Mouse (Mus musculus) intestine, embryonic 14.5 days (tissue): ENCODE data around the gene S1pr2. TPM values are rescaled to one million over a fixed set of nuclear protein-coding genes. Genes with fewer than 3 reads are reported as not detected.
A peak's percentile ranks its signal among the peaks of the same experiment; 100 is the strongest.

Experiments used
- ATAC-seq: fragments of 200-750 bp; cut with Nextera tagmentation; replicated peaks from 2 replicates; pipeline ENCODE4 v1.8.0; 2017; ENCODE audit warnings: low read depth, moderate number of reproducible peaks, moderate TSS enrichment, moderate library complexity; ENCODE audit not compliant: low FRiP score, low TSS enrichment
- DNase-seq: peaks from one replicate; pipeline ENCODE4 v3.0.0-alpha.2; 2018; ENCODE audit warnings: low spot score
- H3K27ac ChIP-seq: fragments of 300-500 bp; sonication (generic); 2 replicates; pipeline ENCODE4 v1.5.1; 2014; ENCODE audit warnings: low read depth, mild to moderate bottlenecking, control low read depth
- H3K27me3 ChIP-seq: fragments of 300-500 bp; sonication (generic); replicated peaks from 2 replicates; pipeline ENCODE4 v1.6.1; 2014; ENCODE audit warnings: low read length, control low read depth; ENCODE audit not compliant: control insufficient read depth, insufficient read depth
- H3K36me3 ChIP-seq: fragments of 300-500 bp; sonication (generic); 2 replicates; pipeline ENCODE4 v1.6.1; 2014; ENCODE audit warnings: low read length, control low read depth; ENCODE audit not compliant: control insufficient read depth, insufficient read depth
- H3K4me1 ChIP-seq: fragments of 300-500 bp; sonication (generic); replicated peaks from 2 replicates; pipeline ENCODE4 v1.6.1; 2014; ENCODE audit warnings: low read length, control low read depth, mixed read lengths; ENCODE audit not compliant: control insufficient read depth, insufficient read depth
- H3K4me2 ChIP-seq: fragments of 300-500 bp; sonication (generic); 2 replicates; pipeline ENCODE4 v1.6.1; 2014; ENCODE audit warnings: low read length
- H3K4me3 ChIP-seq: fragments of 300-500 bp; sonication (generic); 2 replicates; pipeline ENCODE4 v1.5.1; 2014; ENCODE audit warnings: low read depth, low read length, control low read depth, mixed read lengths
- H3K9ac ChIP-seq: fragments of 300-500 bp; sonication (generic); 2 replicates; pipeline ENCODE4 v1.6.1; 2014; ENCODE audit warnings: mild to moderate bottlenecking, low read length
- H3K9me3 ChIP-seq: fragments of 300-500 bp; sonication (generic); 2 replicates; pipeline ENCODE4 v1.6.1; 2016; ENCODE audit warnings: low read length, control low read depth; ENCODE audit not compliant: control insufficient read depth
- WGBS: fragments of 180-500 bp; shearing (Covaris S2); extraction: QIAGEN DNeasy Blood & Tissue Kit; methylation state at CpG from one replicate; pipeline ENCODE4 v1.1.7; 2014; 5-methylcytosine and 5-hydroxymethylcytosine counted together
- polyA plus RNA-seq: library from polyadenylated mRNA; unstranded; fragments of >200 nt; fragmentation: Nextera tagmentation; extraction: Ambion mirVana; gene quantifications from 2 replicates; pipeline ENCODE4 v1.2.1, GENCODE M21; 2014

Gene S1pr2
- 31.9 and 35.5 TPM in 2 replicates for polyA plus RNA-seq

DNA sequence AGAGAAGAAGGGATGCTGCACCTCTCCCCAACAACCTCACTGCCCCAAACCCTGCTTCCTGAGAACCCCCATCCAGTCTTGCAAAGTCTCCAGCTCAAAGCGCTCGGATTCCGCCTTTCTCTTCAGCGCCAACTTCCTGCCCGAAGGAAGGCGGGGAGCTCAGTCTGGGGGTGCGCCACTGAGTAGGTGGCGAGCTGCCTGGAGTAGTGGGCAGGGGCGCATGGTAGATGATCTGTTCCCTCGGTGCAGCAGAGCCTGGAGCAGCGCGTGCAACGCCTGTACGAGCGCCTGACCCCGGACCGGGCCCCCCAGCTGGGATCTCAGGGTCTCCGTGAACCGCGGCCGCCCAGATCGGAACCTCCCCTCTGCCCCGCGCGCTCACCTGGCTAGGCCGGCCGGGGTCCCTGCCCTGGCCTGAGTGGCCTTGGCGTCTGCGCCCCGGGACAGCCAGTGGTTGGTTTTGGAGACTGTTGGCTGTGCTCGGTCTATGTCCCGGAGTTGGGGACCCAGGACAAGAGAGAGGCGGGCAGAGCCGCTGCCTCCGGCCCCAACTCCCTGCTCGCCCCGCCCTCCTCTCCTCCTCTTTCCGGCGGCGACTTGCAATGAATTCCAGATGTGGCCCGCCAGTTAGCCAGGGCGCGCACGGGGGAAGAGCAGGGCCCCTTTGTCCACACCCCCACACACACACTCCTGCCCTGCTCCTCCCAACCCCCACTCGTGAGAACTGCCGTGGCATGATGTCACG lies at the start of gene S1pr2:
TSS of gene S1pr2 (minus strand) at position 566 of the 745 bp plus-strand sequence.
- Histone ChIP-seq H3K9ac (peak within 1 kb of the TSS; percentile 83), H3K9me3 (no peaks in the 10 kb centered on the region), H3K27ac (peak within 1 kb of the TSS; percentile 92), H3K4me1 (peaks cover 45% of the 10 kb centered on the region), H3K4me2 (peak within 1 kb of the TSS; percentile 94), H3K27me3 (no peaks in the 10 kb centered on the region), H3K36me3 (no peaks in the 10 kb centered on the region), H3K4me3 (peak within 1 kb of the TSS; percentile 91)
- peak; percentile 69 for ATAC-seq
- under 1% methylated on average over 47 of the region's 47 CpGs for WGBS
- peak; percentile 95 for DNase-seq

DNA sequence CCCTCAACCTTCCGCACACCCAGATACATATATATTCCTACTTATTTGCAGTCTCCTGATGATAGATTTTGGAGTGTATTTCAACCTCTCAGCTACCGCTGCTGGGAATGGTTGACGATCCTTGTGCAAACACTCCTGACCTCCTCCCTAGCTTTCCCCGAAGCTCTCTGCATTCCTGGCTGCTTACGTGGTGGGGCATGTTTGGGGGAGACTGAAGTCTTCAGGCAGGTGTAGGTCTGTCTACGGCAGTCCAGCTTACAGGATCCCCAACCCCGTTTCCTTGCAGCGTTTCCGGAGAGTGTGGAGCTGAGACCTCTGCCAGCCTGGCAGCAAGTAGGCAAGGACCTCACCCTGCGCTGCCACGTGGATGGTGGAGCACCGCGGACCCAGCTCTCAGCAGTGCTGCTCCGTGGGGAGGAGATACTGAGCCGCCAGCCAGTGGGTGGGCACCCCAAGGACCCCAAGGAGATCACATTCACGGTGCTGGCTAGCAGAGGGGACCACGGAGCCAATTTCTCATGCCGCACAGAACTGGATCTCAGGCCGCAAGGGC lies 48.8 kb upstream of the S1pr2 start:
- 56% methylated on average over 19 of the region's 19 CpGs for WGBS
- 0 out of 2 replicates have a peak overlapping the region, but pooled peaks have one; percentile 3 for H3K27ac ChIP-seq

DNA sequence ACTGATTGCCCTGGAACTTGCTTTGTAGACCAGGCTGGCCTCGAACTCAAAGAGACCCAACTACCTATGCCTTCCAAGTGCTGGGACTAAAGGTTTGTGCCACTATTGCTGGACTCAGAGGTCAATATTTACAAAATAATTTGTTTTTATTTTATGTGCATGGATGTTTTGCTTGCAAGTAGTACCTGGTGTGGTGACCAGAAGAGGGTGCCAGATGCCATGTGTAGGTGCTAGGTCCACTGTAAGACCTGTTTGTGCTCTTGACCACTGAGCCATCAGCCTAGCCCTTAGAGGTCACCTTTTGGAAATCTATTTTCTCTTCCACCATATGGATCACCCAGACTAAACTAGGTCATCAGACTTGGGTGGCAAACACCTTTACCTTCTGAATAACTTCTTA lies 46.1 kb upstream of the S1pr2 start:
- no peak for DNase-seq
- H3K9me3 ChIP-seq: no peaks in the 10 kb centered on the region
- H3K4me3 ChIP-seq: no peak overlapping the region
- no peak overlapping the region for H3K9ac ChIP-seq
- H3K36me3 ChIP-seq: no peaks in the 10 kb centered on the region
- peaks cover 5% of the 10 kb centered on the region for H3K27me3 ChIP-seq
- no peaks in the 10 kb centered on the region for H3K4me1 ChIP-seq
- ATAC-seq: no peak
- no peak overlapping the region for H3K4me2 ChIP-seq
- H3K27ac ChIP-seq: no peak overlapping the region
- 84% methylated on average over 1 of the region's 1 CpGs for WGBS

More for the DNA sequence above, 48.8 kb upstream of the S1pr2 start:
- no peaks in the 10 kb centered on the region for H3K36me3 ChIP-seq
- peaks cover 14% of the 10 kb centered on the region for H3K4me1 ChIP-seq
- H3K27me3 ChIP-seq: peaks cover 14% of the 10 kb centered on the region
- H3K9ac ChIP-seq: 0 out of 2 replicates have a peak overlapping the region, but pooled peaks have one; percentile 5
- no peaks in the 10 kb centered on the region for H3K9me3 ChIP-seq
- no peak overlapping the region; the same call in 1 of the 2 replicates for H3K4me2 ChIP-seq
- DNase-seq (no peak), ATAC-seq (peak; percentile 17; the same call in 1 of the 2 replicates)
- H3K4me3 ChIP-seq: no peak overlapping the region

DNA sequence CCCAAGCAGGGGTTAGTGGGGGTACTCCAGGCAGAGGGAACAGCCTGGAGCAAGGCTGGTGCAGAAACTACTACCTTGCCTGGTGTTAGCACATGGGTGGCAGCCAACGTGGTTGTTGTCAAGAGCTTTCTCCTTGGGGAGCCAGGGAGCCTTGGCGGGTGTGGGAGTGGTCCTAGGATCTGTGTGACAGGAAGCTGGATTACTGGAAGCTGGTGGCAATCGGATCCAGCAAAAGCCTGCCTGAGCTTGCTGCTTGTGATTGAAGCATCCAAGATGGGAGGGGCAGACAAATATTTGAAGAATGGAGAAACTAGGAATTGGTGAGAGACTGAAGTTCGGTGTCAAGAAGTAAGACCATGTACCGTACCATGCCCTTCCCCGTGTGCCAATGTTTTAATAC lies 45.7 kb upstream of the S1pr2 start:
- no peak for ATAC-seq
- peaks cover 8% of the 10 kb centered on the region for H3K27me3 ChIP-seq
- no peaks in the 10 kb centered on the region for H3K36me3 ChIP-seq
- H3K4me3 ChIP-seq: no peak overlapping the region
- 51% methylated on average over 6 of the region's 6 CpGs for WGBS
- no peak overlapping the region for H3K27ac ChIP-seq
- no peaks in the 10 kb centered on the region for H3K9me3 ChIP-seq
- DNase-seq: no peak
- H3K4me2 ChIP-seq: no peak overlapping the region
- no peak overlapping the region for H3K9ac ChIP-seq
- H3K4me1 ChIP-seq: no peaks in the 10 kb centered on the region

DNA sequence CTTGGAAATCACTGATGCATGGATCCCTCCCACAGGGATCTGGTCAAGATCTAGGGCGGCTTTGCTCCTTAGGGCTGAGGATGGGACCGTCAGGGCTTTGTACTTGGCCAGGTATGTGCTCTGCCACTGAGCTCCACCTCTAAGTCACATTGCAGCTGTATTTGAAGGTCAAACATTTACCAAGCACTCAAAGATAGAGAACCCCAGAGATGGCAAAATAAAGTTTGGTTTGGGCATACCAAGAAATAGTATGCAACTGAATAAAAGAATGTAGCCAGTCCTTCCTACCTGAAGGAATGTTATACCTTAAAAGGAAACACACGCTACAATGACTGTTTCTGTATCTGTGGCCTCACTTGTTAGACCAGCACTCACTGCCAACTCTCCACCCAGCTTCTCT lies 44.8 kb upstream of the S1pr2 start:
- 71% methylated on average over 3 of the region's 3 CpGs for WGBS
- ATAC-seq: no peak
- no peaks in the 10 kb centered on the region for H3K36me3 ChIP-seq
- no peak overlapping the region for H3K27ac ChIP-seq
- H3K9ac ChIP-seq: no peak overlapping the region
- H3K4me2 ChIP-seq: no peak overlapping the region
- DNase-seq: no peak
- no peaks in the 10 kb centered on the region for H3K9me3 ChIP-seq
- H3K27me3 ChIP-seq: peaks cover 17% of the 10 kb centered on the region
- no peak overlapping the region for H3K4me3 ChIP-seq
- H3K4me1 ChIP-seq: no peaks in the 10 kb centered on the region

DNA sequence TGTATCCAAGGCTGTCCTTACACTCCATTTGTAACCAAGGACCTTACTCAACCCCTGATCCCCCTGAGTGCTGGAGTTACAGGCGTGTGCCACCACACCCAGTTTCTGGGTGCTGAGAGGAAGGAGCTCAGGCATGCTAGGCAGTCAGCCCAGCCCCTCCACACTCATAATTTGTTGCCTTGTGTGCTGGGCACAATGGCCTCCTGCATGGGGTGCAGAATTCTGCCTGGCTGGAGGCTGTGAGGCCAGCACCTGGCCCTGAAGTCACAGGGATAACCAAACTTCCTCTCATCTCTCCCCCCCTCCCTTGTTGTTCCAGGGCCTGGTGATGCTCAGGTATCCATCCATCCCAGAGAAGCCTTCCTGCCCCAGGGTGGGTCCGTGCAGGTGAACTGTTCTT lies 42.0 kb upstream of the S1pr2 start:
- Histone ChIP-seq H3K9ac (no peak overlapping the region), H3K27ac (no peak overlapping the region), H3K4me2 (no peak overlapping the region), H3K36me3 (no peaks in the 10 kb centered on the region), H3K4me1 (peaks cover 11% of the 10 kb centered on the region; the same call in 1 of the 2 replicates), H3K4me3 (no peak overlapping the region), H3K9me3 (no peaks in the 10 kb centered on the region), H3K27me3 (peaks cover 41% of the 10 kb centered on the region)
- ATAC-seq (no peak), DNase-seq (no peak)
- 81% methylated on average over 2 of the region's 2 CpGs for WGBS

DNA sequence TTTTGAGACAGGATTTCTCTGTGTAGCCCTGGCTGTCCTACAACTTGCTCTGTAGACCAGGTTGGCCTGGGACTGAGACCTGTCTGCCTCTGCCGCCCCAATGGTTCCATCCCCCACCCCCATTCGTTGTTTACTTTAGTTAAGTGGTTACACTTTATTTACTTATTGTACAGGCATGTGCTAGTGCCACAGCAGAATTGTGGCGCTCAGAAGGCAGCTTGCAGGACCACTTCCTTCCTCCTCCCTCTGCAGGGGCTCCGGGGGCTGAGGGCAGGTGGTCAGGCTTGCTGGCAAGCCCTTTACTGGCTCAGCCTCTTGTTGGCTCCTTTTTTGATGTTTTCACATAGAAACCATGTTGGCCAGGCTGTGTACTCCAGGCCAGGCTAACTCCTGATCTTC lies 40.6 kb upstream of the S1pr2 start:
- Histone ChIP-seq H3K9ac (no peak overlapping the region), H3K4me3 (peak overlapping the region; percentile 38; the same call in 1 of the 2 replicates), H3K36me3 (no peaks in the 10 kb centered on the region), H3K27ac (no peak overlapping the region), H3K9me3 (no peaks in the 10 kb centered on the region), H3K27me3 (peaks cover 41% of the 10 kb centered on the region), H3K4me1 (peaks cover 11% of the 10 kb centered on the region; the same call in 1 of the 2 replicates), H3K4me2 (peak overlapping the region; percentile 64; the same call in 1 of the 2 replicates)
- WGBS: 25% methylated on average over 4 of the region's 4 CpGs
- DNase-seq: no peak
- ATAC-seq: no peak

DNA sequence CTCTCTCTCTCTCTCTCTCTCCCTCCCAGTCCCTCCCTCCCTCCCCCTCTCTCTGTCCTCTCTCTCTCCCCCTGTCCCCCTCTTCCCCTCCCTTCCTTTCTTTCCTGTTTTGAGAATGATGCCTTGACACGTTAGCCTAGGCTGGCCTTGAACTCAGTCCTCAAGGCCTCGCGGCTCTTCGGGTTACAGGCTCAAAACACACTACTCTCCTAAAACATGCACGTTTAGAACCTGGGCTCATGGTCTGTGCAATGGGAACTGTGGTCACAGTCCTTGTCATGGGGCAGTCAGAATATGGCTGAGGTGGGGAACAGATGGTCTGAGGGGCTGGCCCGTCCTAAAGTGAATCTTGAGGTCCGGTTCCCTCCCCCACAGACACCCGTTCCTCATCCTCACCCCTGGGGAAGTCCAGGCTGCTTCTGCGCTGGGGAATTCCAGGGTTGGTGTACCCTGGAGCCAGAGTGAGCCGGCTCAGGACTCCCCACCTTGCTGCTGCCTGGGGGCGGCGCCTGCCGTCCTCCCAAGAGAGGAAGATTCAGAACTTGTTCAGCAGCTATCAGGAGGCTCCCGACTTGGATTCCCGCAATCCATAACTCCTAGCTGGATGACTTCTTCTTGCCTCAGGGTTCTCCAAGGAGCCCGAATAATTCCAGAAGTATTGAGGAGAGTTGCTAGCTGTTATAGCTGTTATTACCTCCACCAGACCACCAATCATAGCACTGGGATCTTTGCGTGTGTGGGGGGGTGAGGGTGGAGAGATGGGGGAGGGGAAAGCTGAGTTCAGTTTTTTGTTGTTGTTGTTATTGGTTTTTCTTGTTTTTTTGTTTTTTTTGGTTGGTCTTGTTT lies 40.0 kb upstream of the S1pr2 start:
- 5% methylated on average over 17 of the region's 17 CpGs for WGBS
- no peaks in the 10 kb centered on the region for H3K9me3 ChIP-seq
- ATAC-seq (no peak), DNase-seq (no peak)
- peaks cover 41% of the 10 kb centered on the region for H3K27me3 ChIP-seq
- peaks cover 11% of the 10 kb centered on the region; the same call in 1 of the 2 replicates for H3K4me1 ChIP-seq
- H3K27ac ChIP-seq: no peak overlapping the region
- H3K4me2 ChIP-seq: peak overlapping the region; percentile 64
- H3K36me3 ChIP-seq: no peaks in the 10 kb centered on the region
- peak overlapping the region; percentile 38 for H3K4me3 ChIP-seq
- no peak overlapping the region for H3K9ac ChIP-seq
